Mouse (Mus musculus) left cerebral cortex, postnatal 36 days (tissue): ENCODE data around the gene Hadha. TPM values are rescaled to one million over a fixed set of nuclear protein-coding genes. Genes with fewer than 3 reads are reported as not detected.

ENCODE experiments used
- DNase-seq, 2 experiments: peaks; one replicate each; pipeline ENCODE4 v3.0.0; 2021 to 2022; ENCODE audit warnings: low spot score in 2 of 2, mixed read lengths in 1 of 2
- intact Hi-C: fragments of 180-260 bp; cut with DNase I; formaldehyde crosslinking; loops from one replicate; pipeline ENCODE4 v1.15.1; 2025
- total RNA-seq, 2 experiments: library from RNA; stranded (reverse); gene quantifications; 2 replicates each; pipeline ENCODE4 v1.2.3; 2021

Hadha gene
- 10 to 100 TPM; 63.4 to 66.5 TPM for total RNA-seq

DNA sequence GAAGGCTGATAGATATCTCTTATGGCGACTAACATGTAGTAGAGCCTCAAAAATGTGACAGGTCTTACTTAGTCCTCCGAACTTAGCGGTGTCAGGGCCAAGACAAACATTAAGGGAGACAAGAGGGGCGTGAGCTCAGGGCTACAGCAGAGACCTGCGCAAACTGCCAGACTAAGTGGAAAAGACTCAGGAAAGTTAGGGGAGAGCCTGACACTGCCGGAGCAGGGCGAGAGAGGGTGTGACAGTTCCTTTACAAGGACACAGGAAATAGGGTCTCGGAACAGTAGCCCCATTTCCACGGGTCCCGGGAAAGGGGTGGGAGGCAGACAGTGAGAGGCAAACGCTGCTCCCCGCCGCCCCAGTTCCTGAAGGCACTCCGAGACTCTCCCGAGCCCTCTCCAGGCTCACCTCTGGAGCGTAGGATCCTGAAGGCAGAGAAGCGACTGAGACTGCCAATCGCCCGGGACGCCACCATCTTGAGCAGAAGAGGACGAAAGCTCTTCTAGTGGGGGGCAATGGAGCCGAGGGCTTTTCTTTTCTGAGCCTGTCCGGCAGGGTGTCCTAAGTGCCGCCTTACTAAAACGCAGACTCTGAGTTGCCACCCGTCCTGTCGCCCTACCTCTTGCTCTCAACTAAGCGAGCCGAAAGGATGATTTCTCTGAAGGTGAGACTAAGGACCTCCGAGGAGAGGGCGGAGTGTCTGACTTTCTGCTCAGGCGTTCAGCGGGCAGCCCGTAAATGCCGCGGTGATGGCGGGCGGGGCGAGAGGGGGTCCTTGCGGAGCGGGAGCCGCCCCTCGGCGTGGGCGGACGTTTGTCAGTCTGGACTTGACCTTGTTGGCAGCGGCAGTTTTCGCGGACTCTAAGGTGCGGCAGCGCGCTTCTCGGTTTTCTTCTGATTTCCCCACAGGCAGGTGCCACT, at the start of gene Hadha, which contains the start of gene Hadhb:
Gene Hadha (minus strand): TSS at position 689 of the 921 bp plus-strand sequence.
Gene Hadhb (plus strand): TSS at position 775 of the 921 bp plus-strand sequence.
- peak; percentile 94 to 95 for DNase-seq
- intact Hi-C loops: no loop called here

- intact Hi-C loops: no loop called here
Observed at GRCm38 (mm10) chr5:30204441-30204840, 49.5 kb upstream of the Hadha start.

GRCm38 (mm10) chr5:30203216-30203885, 48.4 kb upstream of the Hadha start:
- intact Hi-C loops: no loop called here
- no peak for DNase-seq

More at GRCm38 (mm10) chr5:30204441-30204840, 49.5 kb upstream of the Hadha start:
- no peak for DNase-seq

DNA sequence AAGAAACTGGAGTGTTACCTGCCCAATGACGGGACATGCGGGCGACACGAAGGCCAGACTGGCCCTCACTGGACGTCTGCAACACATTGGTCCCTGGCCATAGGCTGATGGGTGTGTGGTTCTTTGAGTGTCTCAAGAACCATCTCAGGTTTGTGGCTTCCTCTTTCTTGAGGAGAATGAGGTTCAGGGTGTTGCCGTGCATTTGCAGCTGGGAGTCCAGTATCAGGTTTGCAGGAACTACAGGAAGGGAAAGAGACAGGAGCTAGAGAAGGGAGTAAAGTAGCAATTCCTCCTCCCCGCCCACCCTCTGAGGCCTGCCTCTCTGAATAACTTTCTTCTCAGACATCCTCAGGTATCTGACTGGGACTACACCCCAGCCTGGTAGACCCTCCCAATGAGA, 47.3 kb upstream of the Hadha start:
- DNase-seq: no peak
- intact Hi-C loops: no loop called here

DNA sequence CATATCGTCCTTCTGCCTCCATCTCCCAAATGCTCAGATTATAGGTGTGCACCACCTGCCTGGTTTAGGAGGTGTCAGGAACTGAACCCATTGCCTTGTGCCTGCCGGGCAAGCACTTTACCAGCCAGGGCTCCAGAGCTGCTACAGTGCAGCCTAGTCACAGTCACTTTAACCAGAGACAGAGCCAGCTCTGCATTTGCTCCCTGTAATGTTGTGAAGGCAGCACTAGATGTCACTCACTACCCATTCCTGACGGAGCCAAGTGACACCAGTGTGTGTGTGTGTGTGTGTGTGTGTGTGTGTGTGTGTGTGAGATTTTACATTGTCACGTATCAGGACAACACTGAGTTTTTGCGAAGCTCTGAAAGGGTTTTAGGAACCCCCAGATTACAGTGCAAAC, 46.6 kb upstream of the Hadha start:
- peak; percentile 21 to 30 for DNase-seq
- intact Hi-C loops: no loop called here

- intact Hi-C loops: no loop called here
- no peak for DNase-seq
Observed at GRCm38 (mm10) chr5:30198257-30198656, 43.3 kb upstream of the Hadha start.

DNA sequence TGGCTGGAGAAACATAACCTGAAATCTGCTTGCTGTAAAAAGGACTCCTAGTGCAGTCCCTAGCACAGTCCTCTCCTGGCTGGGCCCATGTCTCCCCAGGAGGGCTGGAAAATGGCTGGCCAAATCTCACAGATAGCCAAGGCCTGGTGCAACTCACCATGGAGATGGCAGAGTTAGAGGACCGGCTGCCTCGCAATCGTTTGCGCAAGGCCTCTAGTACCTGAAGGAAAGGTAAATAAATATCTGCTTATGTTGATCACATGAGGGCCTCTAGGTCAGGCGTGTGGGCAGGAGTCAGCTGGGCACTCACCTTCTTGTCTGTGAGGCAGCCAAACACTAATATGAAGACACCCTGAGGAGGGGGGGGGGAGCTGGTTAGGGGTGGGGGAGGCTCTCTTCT, 40.4 kb upstream of the Hadha start:
- DNase-seq: no peak
- intact Hi-C loops: no loop called here

GRCm38 (mm10) chr5:30192452-30192851, 37.5 kb upstream of the Hadha start:
- intact Hi-C loops: no loop called here
- no peak for DNase-seq

DNA sequence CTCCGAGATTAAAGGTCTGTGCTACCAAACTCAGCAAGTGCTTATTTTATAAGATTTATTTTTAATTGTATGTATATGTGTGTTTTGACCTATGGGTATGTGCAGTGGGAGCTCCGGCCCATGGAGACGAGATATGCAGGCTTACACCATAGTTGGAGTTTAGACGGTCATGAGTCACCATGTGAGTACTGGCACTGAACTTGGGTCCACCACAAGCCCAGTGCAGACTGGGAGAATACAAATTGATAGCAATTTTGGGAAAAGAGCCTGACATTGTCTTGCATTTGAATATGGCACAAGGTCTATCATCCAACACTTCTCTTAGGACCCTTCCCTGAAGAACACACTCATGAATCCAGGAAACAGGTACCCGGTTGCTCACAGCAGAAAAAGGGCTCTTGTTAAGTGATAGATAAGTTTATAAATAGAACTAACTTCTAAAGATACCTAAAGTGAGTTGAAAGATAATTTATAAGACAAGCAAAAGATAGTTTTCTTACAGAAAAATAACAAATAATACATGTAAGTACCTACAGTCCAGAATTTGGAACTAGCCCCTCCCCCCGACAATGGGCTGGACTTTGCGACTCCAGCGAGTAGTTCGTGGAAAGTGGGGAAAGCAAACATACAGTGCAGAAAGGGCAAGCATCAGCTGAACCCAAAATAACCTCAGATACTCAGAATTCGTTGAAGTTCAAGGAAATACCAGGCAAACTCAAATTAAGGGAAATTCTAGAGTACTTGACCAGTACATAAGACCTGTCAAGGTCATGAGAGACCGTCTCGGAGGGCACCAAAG, 32.9 kb upstream of the Hadha start:
- DNase-seq: no peak
- intact Hi-C loops: no loop called here

- intact Hi-C loops: no loop called here
- no peak for DNase-seq
Observed at GRCm38 (mm10) chr5:30175811-30176210, 20.8 kb upstream of the Hadha start.

DNA sequence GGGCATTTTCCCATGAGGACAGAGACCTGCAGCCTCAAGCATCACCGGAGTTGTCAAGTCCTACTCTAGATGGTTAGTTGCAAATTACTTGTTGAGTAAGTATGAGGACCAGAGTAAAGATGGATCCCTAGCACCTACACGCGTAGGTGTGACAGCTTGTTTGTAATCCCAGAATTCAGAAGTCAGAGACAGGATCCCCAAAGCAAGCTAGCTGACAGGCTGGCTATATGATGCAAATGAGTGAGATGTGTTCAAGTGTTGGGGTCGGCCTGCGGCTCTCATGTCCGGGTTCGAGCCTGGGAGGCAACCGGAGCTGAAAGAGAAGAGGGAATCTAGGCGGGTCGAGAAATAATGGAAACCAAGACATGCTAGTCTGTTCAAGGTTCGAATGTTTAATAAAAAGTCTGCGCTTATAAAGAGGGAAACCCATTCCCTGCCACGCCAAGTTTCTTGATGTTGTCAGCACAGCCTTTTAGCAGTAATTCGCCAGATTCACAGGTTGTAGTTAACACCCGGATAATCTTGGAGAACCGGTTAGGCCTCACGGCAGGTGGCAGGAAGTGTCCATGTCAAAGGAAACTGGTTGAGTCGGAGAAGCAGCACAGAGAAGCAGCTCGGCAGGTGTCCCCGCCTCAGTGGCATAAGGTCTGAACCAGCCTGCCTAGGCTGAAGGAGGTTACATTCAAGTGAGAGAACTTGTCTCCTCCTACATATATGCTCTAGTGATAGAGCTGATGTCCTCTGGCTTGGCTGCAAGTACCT, 18.1 kb upstream of the Hadha start:
- intact Hi-C loops: no loop called here
- DNase-seq: no peak

- no peak for DNase-seq
- intact Hi-C loops: no loop called here
Observed at GRCm38 (mm10) chr5:30172115-30172514, 17.2 kb upstream of the Hadha start.

DNA sequence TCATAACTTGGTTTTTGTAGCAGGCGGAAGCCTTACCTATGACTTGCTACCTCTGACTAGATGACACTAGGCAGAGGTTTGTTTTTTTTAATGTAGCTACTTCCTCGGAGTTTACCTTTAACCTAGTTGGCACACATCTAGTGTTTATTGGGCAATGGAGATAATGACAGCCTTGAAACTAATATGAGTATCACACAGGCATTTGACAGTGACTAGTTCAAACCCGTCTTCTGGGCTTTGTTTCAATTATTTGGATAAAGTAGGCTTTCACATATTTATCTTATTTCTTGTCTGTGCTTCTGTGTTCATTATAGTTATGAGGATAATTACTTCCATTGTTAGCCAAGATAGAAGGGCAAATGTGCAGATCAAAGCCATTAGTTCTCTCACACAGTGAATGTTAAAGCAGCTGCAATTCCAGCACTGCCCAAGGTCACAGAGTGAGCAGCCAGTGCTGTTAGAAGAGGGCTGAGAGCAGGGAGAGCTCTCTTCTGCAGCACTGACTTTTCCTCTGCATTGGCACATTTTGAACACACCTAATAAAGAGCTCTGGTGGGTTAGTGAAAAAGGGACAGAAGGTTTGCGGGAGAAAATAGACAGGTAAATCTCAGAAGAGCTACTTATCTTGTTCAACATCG, 15.5 kb upstream of the Hadha start:
- intact Hi-C loops: no loop called here
- DNase-seq: no peak

GRCm38 (mm10) chr5:30165234-30165946, 10.4 kb upstream of the Hadha start:
- DNase-seq: no peak

DNA sequence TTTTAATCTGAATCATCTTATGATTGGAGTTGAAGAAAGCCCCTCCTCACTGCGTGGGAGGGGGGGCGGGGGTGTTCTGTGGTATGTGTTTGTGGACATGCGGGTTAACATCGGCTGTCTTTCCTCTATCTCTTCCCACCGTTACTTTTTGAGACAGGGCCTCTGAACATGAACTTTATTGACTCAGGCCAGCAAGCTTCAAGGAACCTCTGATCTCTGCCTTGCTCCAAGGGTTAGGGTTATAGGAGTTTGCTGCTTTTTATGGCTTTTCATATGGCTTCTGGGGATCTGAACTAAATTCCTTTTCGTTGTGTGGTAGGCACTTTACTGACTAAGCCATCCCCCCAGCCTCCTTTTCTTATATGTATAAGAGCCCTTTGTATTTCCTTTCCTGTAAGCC, 7.4 kb upstream of the Hadha start:
- intact Hi-C loops: no loop called here

More at GRCm38 (mm10) chr5:30165234-30165946, 10.4 kb upstream of the Hadha start:
- intact Hi-C loops: no loop called here

GRCm38 (mm10) chr5:30161836-30162235, 6.9 kb upstream of the Hadha start:
- DNase-seq: no peak
- intact Hi-C loops: no loop called here

More for the DNA sequence above, 7.4 kb upstream of the Hadha start:
- DNase-seq: no peak

DNA sequence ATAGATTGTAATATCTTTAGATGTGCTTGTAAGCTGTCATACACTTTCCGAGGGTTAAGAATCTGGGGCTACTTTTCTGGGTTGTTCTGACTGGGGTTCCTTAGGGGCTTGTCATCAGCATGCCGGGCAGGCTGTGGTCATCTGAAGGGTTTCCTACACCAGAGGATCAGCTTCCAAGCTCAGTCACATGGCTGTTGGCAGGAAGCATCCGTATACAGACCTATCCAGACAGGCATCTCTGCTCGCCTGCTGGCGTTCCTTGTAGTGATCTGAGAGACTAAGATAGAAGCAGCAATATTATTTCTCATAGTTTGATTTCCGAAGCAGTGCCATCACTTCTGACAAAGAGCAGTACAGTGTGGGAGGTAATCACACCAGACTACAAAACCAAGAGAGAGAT, 4.6 kb upstream of the Hadha start:
- intact Hi-C loops: no loop called here
- DNase-seq: no peak
